Mouse (Mus musculus) gastrocnemius, postnatal 10 days (tissue): ENCODE results near the gene Stat5b. TPM values are rescaled to one million over a fixed set of nuclear protein-coding genes. Genes with fewer than 3 reads are reported as not detected.

Experiments
- DNase-seq: peaks from one replicate; pipeline ENCODE4 v3.0.0; 2021; ENCODE audit warnings: mixed read lengths
- total RNA-seq, 2 experiments: library from RNA; stranded (reverse); gene quantifications; 2 replicates each; pipeline ENCODE4 v1.2.3; 2021

Gene Stat5b
- total RNA-seq, 2 experiments from 2014 or later: 107 to 114 TPM

DNA sequence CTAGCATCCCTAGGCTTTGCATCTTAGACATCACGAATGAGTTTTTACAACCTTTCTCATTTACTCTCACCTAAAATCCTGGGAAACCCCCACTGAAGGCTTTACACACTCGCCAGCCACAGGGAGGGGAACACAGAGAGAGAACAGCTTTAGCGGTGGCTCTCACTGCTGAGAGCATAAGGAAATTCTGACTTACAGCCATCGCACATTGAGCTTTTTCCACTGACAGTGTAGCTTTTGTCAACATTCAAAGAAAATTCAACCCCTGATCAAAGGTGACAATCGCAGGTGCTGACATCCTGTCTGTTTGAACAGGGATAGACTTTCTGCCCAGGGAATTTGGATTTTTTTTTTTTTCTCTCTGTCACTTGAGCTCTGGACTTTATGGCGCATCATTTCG, 8.5 kb downstream of the Stat5b start:
- no peak for DNase-seq

- DNase-seq: no peak
These were observed 9.7 kb downstream of the Stat5b start for GRCm38 (mm10) chr11:100840866-100841265.

- DNase-seq: no peak
These were observed 11.0 kb downstream of the Stat5b start for GRCm38 (mm10) chr11:100839523-100839922.

DNA sequence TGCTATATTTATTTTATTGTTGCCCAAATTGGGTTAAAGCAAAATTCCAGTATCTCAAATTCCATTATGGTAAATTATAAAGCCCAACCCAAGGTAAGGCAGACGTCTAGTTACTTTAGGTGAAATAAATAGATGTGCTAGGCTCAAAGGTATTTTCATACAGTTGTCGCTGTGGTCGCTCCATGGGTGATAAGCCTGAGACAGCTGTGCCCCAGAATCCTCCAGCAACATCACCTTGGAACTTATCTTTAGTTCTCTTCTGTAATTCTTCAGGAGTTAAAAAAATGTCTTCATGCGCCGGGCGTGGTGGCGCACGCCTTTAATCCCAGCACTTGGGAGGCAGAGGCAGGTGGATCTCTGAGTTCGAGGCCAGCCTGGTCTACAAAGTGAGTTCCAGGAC, 11.6 kb downstream of the Stat5b start:
- no peak for DNase-seq

- no peak for DNase-seq
These were observed 13.4 kb downstream of the Stat5b start for GRCm38 (mm10) chr11:100836923-100837702.

DNA sequence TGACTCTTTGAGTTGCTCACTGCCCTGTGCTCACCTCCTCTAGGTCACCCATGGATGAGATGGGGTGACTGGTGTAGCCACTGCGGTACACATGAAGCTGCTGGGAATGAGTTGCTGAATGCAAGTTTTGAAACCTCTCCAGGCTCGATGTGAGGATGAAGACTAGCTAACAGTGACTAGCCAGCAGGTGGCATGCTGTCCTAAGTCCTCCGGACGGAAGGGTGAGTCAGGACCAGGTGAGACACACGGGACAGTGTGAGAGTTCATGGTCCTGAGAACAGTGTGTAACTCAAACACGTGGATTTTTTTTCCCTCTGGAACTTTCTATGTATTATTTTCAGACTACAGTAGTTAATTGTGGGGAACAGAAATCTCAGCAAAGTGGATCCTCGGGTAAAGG, 17.1 kb downstream of the Stat5b start:
- DNase-seq: no peak

GRCm38 (mm10) chr11:100831396-100831795, 19.1 kb downstream of the Stat5b start:
- no peak for DNase-seq

- DNase-seq: peak; percentile 46
These were observed 20.8 kb downstream of the Stat5b start for GRCm38 (mm10) chr11:100829691-100830090.

GRCm38 (mm10) chr11:100828676-100829151, 21.8 kb downstream of the Stat5b start:
- DNase-seq: no peak

DNA sequence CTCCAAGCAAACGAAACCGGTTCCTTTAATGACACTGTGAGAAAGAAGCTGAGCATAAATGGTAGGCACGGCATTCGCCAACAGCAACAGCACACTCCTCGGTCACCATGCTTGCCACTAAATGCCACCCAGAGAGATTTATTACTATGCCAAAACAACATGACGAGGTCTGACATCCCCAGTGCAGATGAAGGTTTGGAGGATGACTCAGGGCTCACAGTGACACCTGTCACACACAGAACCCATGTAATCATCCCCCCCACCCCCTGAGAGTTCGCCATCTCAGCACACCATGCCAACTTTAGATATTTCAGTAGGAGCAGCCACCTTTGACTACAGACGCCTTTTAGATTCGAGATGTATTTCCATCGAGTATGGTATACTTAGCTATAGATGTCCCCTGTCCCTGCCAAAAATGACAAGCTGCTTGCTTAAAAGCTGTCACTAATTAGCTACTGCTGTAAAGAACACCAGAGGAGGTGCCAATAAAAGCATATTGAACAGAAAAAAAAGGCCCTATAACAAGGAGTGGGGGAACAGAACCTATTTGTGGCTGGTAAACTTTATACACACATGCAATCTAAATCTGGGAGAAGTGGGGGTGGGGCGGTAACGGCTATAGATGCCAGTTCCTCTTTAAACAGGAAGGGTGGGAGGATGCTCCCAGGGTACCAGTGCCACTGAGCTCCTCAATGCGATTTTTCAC, 24.2 kb downstream of the Stat5b start:
- DNase-seq: no peak

- DNase-seq: no peak
These were observed 25.1 kb downstream of the Stat5b start for GRCm38 (mm10) chr11:100825451-100825850.

DNA sequence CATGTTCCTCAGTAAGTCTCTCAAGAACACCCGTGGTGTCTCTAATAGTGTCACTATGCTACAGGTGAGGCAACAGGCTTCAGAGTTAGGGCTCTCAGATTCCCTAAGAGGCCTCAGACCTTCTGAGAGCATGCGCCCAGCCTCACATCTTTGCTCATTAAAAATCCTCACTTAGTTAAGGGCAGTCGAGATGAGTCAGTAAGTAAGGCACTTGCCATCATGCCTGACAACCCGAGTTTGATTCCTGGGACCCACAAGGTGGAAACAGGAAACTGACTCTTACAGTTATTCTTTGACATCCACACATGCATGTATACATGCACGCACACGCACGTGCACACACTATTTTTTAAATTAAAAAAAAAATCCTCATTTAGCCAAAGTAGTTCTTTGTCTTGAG, 26.0 kb downstream of the Stat5b start:
- no peak for DNase-seq

DNA sequence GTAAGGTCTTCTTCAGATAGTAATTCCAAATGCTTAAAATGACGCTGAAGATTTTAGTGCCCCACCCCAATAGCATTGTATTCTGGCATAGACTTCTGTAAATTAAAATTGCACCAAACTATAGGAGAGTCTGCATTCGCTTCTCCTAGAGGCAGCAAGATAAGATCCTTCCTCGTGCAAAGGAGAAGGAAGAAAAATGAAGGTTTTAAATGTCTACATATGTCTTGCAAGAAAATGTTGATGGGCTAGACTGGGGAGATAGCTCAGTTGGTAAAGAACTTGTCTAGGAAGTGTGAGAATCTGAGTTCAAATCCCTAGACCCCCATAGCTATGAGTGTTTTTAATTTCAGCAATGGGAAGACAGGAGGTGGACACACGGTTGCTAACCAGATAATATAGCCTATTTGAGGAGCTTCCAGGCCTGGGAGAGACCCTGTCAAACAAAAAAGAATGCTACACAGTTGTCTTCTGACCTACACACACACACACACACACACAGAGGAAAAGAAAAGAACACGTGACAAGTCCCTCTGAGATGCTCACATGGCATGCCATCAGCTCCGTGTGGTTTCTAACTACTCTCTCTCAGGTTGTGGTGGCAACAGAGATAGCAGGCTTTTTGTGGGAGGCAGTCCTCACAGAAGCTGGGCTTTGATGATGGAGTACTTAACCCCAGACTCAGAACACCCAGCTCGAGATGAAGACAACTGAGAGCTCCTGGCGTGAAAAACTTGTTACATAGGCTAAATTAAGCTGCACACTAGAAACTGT, 26.8 kb downstream of the Stat5b start:
- DNase-seq: no peak

- peak; percentile 43 for DNase-seq
These were observed 28.2 kb downstream of the Stat5b start for GRCm38 (mm10) chr11:100822365-100822764.

DNA sequence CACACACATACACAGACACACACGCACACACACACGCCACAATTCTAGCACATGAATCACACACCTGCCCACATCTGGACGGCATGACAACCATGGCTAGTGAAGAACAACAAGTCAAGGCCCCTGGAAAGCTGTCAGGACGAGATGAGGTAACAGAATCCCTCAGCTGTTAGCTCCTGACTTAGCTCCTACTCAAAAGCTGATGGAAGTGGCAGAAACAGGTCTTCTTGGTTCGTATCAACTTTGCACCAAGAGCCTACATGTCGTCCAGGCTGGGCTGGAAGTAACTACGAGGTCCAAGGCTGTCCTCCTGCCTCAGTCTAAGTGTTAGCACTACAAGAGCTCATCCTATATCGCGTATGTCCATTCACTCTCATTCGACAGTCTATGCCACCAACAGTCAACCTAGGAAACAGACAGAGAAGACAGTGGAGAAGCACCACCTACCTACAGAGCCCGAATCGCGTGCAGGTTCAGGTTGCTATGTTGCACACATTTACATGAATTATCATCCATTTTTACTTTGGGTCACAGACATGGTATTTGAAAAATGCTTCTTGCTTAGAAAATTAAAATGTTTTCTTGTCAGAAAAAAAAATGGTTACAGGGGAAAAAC, 28.8 kb downstream of the Stat5b start:
- no peak for DNase-seq

GRCm38 (mm10) chr11:100820047-100820446, 30.5 kb downstream of the Stat5b start:
- DNase-seq: no peak

GRCm38 (mm10) chr11:100819626-100820025, 30.9 kb downstream of the Stat5b start:
- no peak for DNase-seq

GRCm38 (mm10) chr11:100819048-100819447, 31.5 kb downstream of the Stat5b start:
- no peak for DNase-seq

DNA sequence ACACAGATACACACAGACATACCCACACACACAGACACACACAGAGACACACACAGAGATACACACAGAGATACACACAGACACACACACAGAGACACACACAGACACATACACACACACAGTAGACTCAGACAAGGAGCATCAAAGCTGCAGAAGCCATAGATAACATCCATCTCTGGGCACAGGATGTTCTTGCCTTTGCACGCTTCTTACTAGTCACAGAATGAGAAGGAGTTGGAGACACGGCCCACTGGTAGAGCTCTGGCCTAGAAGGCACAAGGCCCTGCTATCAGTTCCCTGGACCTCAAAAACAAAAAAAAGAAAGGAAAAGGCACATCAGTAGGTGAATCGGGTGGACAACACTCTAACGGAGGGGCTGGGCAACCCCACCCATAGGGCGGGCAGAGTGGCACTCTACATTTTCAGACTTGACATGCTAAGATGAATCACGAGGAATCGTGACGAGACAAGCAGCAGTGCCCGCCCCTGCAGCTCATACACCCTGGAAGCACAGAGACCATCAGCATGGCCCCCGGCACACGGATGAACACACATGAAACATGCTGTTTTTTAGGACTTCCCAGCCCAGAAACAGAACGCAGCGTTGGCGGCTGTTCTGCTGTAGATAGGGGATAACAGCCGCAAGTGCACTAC, 32.0 kb downstream of the Stat5b start:
- no peak for DNase-seq

GRCm38 (mm10) chr11:100817311-100817710, 33.2 kb downstream of the Stat5b start:
- DNase-seq: no peak

DNA sequence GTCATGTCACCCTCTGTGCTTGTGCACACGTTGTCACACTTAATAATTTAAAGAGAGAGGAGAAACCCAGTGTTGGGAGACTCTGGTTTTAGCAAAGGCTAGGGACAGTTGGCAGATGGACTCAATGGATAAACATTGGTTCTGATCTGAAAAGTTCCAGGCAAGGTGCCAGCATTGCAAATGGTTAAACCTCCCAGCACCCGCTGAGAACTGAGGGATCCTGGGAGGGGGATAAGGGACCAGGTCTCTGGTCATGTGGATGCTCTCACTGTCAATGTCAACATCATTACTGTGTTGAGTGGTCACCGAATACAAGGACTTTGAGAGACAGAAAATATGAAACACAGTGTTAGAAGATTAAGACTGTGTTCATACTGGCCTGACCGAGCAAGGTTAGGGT, 33.7 kb downstream of the Stat5b start:
- no peak for DNase-seq

GRCm38 (mm10) chr11:100816342-100816741, 34.2 kb downstream of the Stat5b start:
- no peak for DNase-seq
